Mouse (Mus musculus) right cerebral cortex, postnatal 4 days (tissue): ENCODE results near the gene Zbtb46.

Source experiments
- DNase-seq: peaks from one replicate; pipeline ENCODE4 v3.0.0-alpha.2; 2022

The Zbtb46 gene

DNA sequence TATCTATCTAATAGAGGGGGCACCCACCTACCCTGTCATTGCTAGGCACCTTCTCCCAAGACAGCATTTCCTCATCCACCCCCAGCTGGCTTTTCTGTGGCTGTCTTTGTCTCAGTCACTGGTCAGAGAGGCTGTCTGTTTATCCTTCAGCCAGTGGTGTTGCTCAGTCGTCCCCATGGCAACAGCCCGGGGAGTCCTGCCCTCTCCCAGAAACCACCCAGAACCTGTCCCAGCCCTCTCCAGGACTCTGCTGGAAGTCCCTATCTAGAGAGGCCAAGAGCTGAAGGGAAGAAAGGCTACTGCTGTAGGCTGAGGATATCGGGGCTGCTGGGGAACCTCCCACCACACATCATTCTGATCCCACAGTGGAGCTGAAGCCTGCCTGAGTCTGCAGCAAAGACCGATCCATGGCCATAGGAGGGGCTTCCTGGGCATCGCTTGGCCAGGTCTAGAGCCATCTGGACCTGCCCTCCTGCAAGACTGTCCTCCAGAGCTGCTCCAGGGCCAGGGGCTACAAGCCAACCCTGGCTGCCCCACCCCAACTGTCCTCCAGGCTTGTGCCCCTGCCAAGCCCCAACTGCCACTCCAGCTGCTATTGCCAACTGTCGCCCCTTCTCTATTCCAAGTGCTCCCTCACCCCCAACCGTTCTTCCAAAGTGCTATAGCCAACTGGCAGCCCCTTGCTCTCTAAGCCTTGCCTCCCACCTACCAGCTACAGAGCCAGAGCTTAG, 3.9 kb upstream of the Zbtb46 start:
- peak; percentile 23 for DNase-seq

DNA sequence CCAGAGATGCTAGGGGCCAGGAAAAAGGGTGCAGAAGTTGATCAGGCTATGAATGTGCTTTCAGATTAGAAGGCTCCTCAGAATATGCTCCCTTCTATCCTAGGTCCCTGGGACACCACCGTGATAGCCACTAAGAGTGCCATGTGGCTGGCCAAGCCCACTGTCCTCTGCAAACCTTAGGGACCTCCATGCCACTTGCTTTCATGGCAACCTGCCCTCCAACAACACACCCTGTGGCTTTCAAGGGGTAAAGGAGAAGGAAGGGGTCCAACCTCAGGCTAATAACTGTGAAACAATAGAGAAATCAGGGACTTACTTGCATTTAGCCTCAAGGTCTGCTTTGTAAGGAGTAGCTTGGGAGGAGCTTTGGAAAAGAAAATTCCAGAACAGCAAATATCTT, 3.4 kb upstream of the Zbtb46 start:
- no peak for DNase-seq

DNA sequence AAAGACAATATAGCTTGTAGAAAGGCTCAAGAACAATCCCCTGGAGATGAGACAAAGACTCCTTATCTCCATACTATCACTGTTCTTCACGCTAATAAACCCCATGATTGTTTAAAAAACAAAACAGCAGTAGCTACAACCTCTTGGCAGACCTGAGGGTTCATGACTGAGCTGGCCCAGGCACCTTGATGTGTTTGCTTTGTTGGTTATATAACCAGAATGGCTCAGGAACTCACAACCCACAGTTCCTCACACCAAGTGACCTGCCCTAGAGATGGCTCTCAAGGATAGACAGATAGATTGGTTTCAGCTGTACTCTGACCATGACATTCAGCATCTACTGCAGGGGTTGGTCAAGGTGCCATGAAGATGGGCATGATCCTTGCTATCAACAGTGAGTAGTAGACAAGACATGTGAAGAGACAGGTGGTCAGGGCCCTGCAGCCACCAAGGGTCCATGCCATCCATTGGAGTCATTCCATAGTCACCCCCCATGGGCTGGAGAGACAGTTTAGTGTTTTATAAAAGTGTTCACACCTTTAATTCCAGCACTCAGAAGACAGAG, 2.4 kb upstream of the Zbtb46 start:
- DNase-seq = no peak

DNA sequence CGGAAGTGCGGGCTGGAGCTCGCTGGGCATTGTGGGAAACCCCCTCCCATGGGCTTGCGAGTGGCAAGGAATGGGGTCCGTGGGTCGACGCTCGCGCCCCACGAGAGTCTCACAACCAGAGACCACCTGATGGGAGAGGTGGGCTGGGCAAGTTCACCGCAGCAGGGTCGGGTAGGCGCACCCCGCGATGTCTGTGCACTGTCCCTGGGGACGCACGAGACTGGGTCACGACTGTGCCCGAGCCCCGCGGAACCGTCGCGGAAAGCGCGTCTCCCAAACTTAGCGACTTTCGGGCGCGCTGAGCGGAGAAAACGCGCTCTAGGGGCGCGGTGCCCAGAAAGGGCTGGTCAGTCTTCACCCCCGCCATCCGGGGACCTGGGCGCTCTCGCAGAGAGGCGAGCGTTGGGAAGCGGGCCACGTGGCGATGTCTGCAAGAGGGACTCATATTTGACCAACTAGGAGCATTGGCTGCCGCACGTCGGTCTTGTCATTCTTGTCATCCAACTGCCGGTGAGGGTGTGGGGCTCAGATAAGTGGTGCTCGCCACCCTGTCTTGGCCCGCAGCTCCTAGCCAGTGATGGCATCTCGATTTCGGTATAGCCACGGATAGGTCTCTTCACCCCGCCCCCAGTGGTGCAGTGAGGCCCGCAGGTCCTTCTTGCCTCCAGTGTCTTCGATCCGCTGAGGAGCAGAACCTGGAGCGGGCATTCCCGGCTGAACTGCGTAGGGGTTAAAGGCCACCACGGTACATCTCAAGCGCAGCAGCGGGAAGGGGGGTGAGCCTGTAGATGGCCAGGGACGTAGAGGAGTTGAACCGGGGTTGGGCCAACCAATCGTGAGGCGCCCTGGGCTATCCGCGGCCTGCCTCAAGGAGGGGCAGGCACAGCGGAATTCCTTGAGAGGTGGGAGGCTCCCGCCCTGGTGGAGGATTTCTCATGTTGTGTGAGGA, 721 bp upstream of the Zbtb46 start:
- DNase-seq = peak; percentile 49

DNA sequence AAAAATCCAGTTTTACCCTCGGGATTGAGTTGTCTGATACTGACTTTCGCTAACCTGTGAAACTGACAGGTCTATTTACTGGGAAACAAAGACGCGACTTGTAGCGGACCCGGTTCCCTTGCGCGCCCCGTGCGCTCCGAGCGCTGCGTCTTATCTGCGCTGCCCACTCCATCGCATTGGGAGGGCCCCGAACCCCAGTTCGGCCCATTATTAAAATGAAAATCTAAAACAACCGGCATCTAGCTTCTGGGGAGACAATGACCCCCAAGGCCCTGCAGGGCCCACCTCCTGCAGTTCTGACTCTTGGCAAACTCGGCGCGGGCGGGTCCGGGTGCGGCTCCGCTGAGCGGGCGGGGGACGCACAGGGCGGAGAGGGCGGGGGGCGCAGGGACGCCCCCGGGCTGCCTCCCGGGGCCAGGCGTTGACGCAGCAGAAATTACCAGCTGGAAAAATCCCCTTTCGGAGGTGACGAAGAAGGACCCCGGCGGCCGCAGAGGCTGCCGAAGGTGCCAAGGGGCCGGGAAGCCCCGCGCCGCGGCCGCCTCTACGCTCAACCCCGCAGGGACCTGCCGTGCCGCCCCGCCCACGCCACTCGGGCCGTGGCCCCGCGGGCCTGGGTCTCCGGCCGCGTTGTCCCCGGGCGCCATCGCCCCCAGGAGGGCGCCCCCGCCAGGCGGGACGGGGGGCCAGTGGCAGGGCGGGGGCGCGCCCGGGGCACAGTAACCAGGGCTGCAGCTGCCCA, 644 bp downstream of the Zbtb46 start:
- peak; percentile 28 for DNase-seq

DNA sequence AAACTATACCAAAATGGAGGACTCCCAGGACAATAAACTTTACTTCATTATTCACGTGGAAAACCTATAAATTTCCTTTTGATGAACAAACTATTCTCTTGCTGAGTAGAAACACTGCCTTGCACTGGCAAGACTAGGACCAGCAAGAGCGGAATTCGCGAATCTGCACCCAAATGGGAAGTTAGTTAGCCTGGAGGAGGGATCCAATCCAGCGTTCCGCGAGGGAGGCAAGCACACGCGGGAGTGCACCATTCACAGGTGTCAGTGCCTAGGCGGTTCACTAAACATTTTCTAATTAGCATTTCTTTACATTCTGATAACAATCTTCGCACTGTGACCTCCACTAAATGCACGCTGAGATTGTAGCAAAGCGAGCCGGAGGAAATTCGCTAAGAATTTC, 1.4 kb downstream of the Zbtb46 start:
- DNase-seq = peak; percentile 10

DNA sequence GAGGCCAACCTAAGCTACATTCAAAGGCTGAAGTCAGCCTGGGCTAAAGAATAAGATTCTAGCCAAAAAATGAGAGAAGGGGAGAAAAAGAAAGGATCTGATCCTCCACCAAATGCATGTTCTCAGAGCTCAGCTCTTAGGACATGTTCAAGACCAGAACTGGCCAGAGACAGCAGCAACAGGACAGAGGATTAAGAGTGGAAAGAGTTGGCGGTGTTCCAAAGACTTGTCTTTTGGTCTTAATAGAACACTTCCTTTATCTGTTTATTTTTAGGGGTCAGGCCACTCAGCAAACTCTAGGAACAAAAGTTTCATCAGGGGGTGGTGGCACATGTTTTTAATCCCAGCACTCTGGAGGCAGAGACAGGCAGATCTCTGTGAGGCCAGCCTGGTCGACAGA, 3.3 kb downstream of the Zbtb46 start:
- DNase-seq = no peak

DNA sequence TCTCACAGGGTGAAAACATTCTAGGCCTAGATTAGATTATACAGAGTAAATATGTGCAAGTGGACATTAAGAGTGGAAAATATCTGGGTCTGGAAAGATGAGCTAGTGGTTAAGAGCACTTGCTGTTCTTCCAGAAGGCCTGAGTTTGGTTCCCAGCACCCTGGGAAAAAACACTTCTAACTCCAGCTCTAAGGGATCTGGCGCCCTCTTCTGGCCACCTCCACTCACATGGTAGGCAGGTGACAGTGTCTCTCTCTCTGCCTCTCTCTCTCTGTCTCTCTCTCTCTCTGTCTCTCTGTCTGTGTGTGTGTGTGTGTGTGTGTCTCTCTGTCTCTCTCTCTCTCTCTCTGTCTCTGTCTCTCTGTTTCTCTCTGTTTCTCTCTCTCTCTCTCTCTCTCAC, 6.0 kb downstream of the Zbtb46 start:
- DNase-seq = no peak

DNA sequence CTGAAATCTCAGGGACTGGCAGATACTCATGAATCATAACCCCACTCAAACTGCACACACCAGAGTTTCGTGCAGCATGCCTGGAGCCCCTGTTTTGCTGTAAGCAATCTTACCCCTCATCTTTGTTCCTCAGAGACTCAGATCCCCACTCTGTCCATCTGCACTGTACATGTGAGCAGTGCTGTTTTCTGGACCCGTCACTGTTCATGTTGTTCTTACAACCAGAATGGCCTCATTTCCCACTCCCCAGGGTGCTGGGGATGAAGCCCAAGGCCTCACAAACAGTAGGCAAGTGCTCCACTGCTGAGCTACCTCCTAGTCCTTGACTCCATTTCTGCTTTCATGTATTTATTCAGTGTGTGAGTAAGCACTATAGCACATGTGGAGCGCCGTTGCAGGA, 7.0 kb downstream of the Zbtb46 start:
- DNase-seq = no peak

DNA sequence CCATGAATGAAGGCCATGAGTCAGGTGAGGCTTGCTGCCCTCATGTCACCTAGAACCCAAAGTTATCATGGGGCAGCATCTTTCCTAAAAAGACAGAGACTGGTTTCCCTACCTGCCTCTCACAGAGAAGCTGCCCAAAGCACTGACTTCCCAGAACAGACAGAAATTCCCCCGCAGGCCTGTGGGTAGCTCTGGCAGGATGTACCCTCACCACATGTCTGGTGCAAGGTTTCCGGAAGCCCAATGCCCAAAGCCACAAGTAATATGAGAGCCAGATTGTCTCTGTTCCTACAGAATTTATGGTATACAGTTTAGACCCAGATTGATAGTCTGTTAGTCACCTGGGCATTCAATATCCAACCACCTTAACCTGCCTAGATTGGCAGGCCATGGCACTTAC, 16.2 kb downstream of the Zbtb46 start:
- DNase-seq = no peak

DNA sequence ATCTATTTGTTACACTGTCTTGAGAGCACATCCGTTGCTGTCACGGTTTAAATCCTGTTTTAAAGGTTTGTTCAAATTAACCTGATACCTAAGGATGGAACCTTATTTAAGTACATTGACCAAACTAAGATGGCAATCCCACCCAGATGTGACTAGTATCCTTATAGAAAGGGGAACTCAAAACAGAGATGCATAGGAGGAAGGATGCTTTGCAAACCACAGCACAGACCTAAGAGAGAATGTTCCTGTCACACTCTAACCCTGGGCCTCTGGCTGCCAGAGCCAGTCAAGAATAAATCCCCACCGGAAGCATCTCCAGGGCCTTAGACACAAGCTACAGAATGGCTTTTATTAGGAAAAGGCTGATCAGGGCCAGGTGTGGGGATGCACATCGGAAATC, 21.1 kb downstream of the Zbtb46 start:
- DNase-seq = no peak

DNA sequence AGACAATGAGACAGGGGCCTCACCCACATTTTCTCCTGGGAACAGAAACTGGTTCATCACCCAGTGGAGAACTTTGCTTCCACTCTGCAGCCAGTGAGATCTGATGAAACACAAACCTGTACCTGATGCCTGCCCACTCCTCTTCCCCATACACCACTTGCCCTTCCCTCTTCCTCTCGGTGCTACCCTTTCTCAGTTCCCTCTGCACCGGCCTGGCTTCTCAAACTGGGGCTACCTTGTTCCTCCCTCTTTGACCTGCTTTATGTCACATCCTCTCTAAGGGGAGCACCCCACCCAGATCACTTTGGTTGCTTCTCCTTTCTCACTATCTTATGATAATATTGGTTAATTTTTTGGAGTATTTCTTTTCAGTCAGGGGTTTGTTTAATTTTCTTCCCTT, 23.0 kb downstream of the Zbtb46 start:
- no peak for DNase-seq

DNA sequence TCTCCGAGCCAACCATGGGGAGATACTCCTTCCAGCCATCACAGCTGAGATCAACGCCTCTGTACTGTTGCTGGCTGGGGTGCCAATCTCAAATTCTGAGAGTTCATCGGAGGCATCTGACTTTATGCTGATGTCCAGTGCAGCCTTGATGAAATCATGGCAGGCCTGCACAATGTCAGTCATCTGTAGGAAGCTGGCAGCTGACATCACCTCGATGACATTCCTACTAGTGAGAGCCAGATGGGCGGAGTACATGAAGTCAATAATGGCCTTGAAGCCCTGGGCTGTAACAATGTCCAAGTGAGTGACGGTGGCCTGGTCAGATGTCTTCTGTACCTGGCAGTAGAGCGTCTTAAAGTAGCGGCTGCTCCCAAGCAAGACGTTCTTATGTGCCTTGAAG, 35.4 kb downstream of the Zbtb46 start:
- DNase-seq = no peak

DNA sequence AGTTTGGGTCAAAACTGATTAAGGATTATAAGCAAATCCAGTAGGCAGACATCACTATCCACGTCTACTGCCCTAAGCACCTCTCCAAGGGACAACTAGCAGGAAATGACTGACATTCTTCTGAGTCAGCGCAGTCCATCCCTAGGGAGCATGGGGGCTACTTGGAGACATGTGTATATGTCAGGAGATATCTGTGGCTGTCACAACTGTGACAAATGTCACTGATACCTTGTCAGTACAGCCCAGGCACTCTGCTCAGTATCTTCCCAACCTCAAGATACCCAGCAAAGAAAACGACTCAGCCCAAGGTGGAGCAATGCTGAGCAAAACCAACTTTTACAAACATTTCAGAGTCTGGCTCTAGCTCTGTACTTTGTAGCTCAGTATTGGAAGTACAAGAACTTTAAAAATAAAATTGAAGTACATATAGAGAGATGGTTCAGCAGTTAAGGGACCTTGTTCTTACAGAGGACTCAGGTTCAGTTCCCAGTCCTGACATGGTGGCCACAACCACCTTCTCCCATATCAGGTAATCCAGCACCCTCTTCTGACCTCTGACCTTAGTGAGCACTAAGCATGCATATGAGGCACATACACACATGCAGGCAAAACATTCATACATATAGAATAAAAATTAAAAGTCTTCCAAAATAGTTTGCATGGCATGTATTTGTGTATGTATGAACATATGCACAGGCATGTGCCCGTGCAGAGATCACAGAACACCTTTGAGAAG, 38.2 kb downstream of the Zbtb46 start:
- DNase-seq = no peak

DNA sequence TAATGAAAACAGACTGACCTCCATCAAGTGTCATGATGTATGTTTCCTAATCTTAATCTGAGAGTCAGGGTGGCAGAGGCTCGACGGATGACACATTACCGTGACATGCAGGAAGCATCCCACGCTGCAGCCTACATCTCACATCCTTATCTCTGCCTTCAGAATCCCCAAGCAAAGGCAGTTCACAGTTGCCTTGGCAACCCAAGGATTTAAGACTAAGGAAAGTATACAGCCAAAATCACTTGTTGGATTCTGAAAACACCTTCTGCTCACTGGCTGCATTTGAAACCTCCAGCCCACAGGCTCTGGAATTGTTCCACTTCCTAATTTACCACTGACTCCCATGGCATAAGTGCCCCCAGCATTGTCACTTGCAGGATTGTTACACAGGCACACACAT, 38.8 kb downstream of the Zbtb46 start:
- DNase-seq = peak; percentile 23

DNA sequence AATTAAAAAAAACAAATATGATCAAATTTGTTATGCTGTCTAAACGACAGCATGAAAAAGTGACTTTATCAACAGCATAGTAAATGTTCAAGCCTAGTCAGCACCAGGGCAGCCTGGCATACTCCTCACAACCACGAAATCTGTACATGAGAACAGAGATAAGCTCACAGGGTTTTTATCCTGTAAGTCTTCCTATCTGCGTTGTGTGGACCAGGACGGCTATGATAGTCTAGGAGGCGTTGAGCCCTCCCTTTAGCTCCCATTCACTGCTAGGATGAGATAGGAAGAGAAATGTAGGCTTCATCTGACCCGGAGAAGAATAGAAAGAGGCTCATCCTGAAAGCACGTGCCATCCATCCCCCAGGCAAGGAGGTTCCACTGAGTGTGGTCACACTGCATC, 39.9 kb downstream of the Zbtb46 start:
- no peak for DNase-seq

DNA sequence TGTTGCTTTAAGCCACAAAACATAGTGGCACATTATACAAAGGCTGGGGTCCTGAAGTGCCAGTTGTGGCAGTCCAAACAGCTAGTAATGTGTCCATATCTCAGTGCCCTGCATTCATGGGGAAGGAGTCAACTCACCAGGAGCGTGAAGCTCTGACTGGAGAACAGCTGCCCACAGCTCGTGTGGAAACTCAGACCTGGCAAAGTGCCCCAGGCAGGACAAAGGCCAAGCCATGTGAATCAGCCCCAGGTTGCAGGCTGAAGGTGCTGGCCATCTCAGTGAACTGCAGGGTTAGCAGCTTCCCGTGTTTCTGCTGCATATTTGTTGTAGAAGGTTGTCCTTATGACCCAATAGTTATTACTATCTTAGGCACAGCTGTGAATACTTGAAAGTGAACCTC, 43.3 kb downstream of the Zbtb46 start:
- DNase-seq = no peak

DNA sequence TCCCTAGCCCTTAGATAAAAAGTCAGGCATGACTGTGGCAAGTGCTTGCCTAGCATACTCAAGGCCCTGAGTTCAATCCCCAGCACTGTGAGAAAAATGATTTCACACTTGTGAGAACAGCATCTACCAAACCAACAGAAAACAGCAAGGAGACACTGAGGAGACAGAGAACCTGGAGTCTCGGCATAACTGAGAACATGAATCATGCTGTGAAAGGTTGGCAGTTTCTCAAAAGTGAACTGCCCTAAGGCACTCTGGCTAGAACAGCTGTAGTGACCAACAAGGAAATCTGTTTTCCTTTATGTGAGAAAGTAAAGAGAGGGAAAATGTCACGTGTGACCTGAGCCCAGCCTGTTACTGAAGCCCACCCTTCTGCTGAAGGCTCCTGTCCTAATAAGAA, 46.1 kb downstream of the Zbtb46 start:
- DNase-seq = no peak

DNA sequence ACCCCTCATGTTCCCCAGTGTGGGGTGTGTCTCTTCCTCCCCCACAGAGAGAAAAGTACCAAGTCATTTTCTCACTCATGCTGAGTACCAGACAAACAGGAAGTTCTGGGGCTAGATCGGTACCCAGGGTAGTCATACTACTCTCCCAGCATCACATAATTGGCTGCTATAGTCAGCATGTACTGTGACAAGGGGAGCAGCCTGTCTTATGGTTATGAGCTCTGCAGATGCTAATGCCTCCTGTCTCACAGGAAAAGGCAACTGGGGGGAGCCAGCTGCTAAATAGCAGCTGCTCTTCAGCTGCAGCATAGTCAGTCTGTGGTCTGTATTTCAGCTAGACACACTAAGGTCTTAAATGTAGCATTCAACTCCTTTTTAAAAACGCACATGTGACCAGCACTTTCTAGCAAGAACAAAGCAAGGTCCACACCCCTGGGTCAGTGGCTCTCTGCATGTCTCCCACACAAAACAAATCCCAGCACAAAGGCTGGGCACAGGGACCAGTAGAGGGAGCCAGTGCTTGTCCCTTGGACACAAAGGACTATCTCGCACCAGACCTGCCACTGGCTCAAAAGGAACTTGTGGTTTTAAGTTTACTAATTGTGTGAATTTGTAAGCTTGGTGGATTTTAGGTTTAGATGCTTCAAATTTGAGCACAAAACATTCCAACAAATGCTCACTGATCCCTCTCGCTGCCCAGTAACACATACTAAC, 48.3 kb downstream of the Zbtb46 start:
- DNase-seq = peak; percentile 63

DNA sequence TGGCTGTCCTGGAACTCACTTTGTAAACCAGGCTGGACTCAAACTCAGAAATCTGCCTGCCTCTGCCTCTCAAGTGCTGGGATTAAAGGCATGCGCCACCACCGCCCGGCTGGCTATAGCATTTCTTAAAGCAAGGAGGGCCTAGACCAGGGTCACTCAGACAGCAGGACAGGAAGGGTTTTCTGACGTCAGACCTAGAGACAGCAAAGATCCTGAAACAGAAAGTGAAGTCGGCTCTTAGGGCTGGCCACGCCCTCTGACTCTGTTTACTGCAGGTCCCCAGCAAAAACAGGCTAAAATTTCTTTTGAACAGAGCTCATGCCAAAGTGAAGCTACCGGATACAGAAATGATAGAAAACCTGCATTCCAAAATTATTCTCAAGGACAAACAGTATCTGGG, 49.6 kb downstream of the Zbtb46 start:
- no peak for DNase-seq

DNA sequence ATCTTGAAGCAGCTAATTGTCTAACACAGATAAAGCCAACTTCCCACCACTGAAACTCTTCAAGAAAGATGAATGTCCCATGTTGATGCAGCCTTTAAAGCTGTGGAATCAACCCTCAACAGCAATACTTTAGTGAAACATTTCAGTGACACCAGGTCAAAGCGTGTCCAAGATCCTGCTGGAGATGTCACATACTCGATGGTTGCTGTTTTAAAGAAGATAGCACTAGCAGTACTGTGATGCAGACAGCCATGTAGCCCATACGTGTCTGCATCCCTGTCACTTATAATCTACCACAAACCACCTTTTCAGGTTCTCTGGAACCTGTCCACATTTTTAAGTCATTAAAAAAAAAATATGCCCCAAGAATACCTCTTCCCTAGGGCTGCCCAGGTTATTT, 55.5 kb downstream of the Zbtb46 start:
- no peak for DNase-seq

DNA sequence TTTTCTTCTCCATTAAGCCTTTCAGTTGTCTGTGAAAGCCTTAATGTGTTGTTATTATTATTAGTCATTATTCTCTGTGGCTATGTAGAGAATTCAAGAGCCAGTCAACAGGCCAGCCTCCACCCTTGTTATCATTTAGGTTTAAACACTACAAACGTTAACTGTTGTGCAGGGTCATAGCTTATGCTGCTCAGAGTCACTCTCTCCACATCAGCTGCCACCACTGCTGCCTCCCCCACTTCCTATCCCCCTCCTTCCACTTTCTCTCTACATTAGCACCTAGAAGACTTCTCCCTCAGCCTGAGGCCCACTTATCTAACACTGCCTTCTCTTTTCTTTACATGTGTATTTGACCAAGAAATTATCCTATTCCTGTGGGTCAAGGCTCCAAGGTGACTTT, 57.7 kb downstream of the Zbtb46 start:
- no peak for DNase-seq
